Mouse (Mus musculus) hindbrain, postnatal 0 days (tissue): ENCODE measurements around the gene Atp2a2. TPM values are rescaled to one million over a fixed set of nuclear protein-coding genes. Genes with fewer than 3 reads are reported as not detected.
A peak's percentile ranks its signal among the peaks of the same experiment; 100 is the strongest.

Experiments used
- ATAC-seq: fragments of 200-750 bp; cut with Nextera tagmentation; 2 replicates; pipeline ENCODE4 v1.8.0; 2017; ENCODE audit warnings: mild to moderate bottlenecking, moderate TSS enrichment, moderate library complexity
- DNase-seq: peaks from one replicate; pipeline ENCODE4 v3.0.0-alpha.2; 2015; ENCODE audit warnings: low spot score
- H3K27ac ChIP-seq: fragments of 300-500 bp; sonication (generic); 2 replicates; pipeline ENCODE4 v1.5.1; 2014; ENCODE audit warnings: mild to moderate bottlenecking
- H3K27me3 ChIP-seq: fragments of 300-500 bp; sonication (generic); 2 replicates; pipeline ENCODE4 v1.6.1; 2014; ENCODE audit warnings: low read length, mixed read lengths; ENCODE audit not compliant: insufficient read depth
- H3K36me3 ChIP-seq: fragments of 300-500 bp; sonication (generic); 2 replicates; pipeline ENCODE4 v1.6.1; 2014; ENCODE audit warnings: low read length, mixed read lengths; ENCODE audit not compliant: insufficient read depth
- H3K4me1 ChIP-seq: fragments of 300-500 bp; sonication (generic); 2 replicates; pipeline ENCODE4 v1.6.1; 2014; ENCODE audit warnings: antibody characterized with exemption, low read length, mixed read lengths; ENCODE audit not compliant: insufficient read depth
- H3K4me2 ChIP-seq: fragments of 300-500 bp; sonication (generic); 2 replicates; pipeline ENCODE4 v1.6.1; 2014; ENCODE audit warnings: low read depth, mild to moderate bottlenecking, low read length, moderate library complexity, mixed read lengths
- H3K4me3 ChIP-seq: fragments of 300-500 bp; sonication (generic); 2 replicates; pipeline ENCODE4 v1.5.1; 2014; ENCODE audit warnings: low read length
- H3K9ac ChIP-seq: fragments of 300-500 bp; sonication (generic); replicated peaks from 2 replicates; pipeline ENCODE4 v1.6.1; 2014; ENCODE audit warnings: mild to moderate bottlenecking, low read length, moderate library complexity, mixed read lengths
- H3K9me3 ChIP-seq: fragments of 300-500 bp; sonication (generic); 2 replicates; pipeline ENCODE4 v1.6.1; 2016; ENCODE audit warnings: low read length, mixed read lengths
- CTCF ChIP-seq: IDR thresholded peaks from 2 replicates; pipeline ENCODE4 v1.5.1; 2016; ENCODE audit warnings: antibody characterized with exemption, control low read depth, low read depth
- WGBS: fragments of 180-500 bp; shearing (Covaris S2); extraction: QIAGEN DNeasy Blood & Tissue Kit; methylation state at CpG from one replicate; pipeline ENCODE4 v1.1.7; 2014; 5-methylcytosine and 5-hydroxymethylcytosine counted together
- polyA plus RNA-seq: library from polyadenylated mRNA; unstranded; fragments of >200 nt; fragmentation: Nextera tagmentation; extraction: Ambion mirVana; gene quantifications from 2 replicates; pipeline ENCODE4 v1.2.1, GENCODE M21; 2015
- total RNA-seq: library from RNA; depleted of rRNA; stranded (reverse); fragments of >200 nt; gene quantifications from 2 replicates; pipeline ENCODE4 v1.2.3, GENCODE M21; 2014

Atp2a2 gene
- total and polyA plus RNA-seq, 2 experiments from 2014 or later, result 47.4 to 200 TPM

- no peak overlapping the region for H3K9ac ChIP-seq
- H3K4me1 ChIP-seq, result peaks cover 6% of the 10 kb centered on the region
- no peak overlapping the region for H3K27ac ChIP-seq
- H3K27me3 ChIP-seq, result no peaks in the 10 kb centered on the region
- DNase-seq, result no peak
- H3K4me2 ChIP-seq, result 0 out of 2 replicates have a peak overlapping the region, but pooled peaks have one; percentile 8
- no peak for TF ChIP-seq CTCF
- 44% methylated on average over 22 of the region's 23 CpGs for WGBS
- no peaks in the 10 kb centered on the region for H3K9me3 ChIP-seq
- ATAC-seq, result no peak
- H3K4me3 ChIP-seq, result no peak overlapping the region
- no peaks in the 10 kb centered on the region for H3K36me3 ChIP-seq
Observed at GRCm38 (mm10) chr5:122513421-122514126, 11.5 kb upstream of the Atp2a2 start.

- H3K27me3 ChIP-seq, result no peaks in the 10 kb centered on the region
Observed at GRCm38 (mm10) chr5:122512011-122512410, 10.0 kb upstream of the Atp2a2 start.

GRCm38 (mm10) chr5:122511405-122511804, 9.4 kb upstream of the Atp2a2 start:
- DNase-seq (no peak), ATAC-seq (no peak)
- H3K9me3 ChIP-seq, result no peaks in the 10 kb centered on the region
- H3K4me3 ChIP-seq, result no peak overlapping the region
- TF ChIP-seq CTCF, result no peak
- H3K9ac ChIP-seq, result no peak overlapping the region
- H3K27ac ChIP-seq, result 0 out of 2 replicates have a peak overlapping the region, but pooled peaks have one; percentile 27
- peaks cover 6% of the 10 kb centered on the region for H3K4me1 ChIP-seq
- no peak overlapping the region for H3K4me2 ChIP-seq
- H3K36me3 ChIP-seq, result no peaks in the 10 kb centered on the region
- 67% methylated on average over 9 of the region's 9 CpGs for WGBS
- no peaks in the 10 kb centered on the region for H3K27me3 ChIP-seq

More at GRCm38 (mm10) chr5:122512011-122512410, 10.0 kb upstream of the Atp2a2 start:
- Histone ChIP-seq H3K4me3 (no peak overlapping the region), H3K36me3 (no peaks in the 10 kb centered on the region), H3K4me2 (no peak overlapping the region), H3K9ac (no peak overlapping the region), H3K9me3 (no peaks in the 10 kb centered on the region), H3K4me1 (peaks cover 6% of the 10 kb centered on the region), H3K27ac (no peak overlapping the region)
- 57% methylated on average over 6 of the region's 6 CpGs for WGBS
- no peak for TF ChIP-seq CTCF
- no peak for DNase-seq
- ATAC-seq, result no peak

GRCm38 (mm10) chr5:122510651-122511157, 8.7 kb upstream of the Atp2a2 start:
- H3K27me3 ChIP-seq, result no peaks in the 10 kb centered on the region
- DNase-seq (no peak), ATAC-seq (no peak)
- H3K4me2 ChIP-seq, result no peak overlapping the region
- H3K27ac ChIP-seq, result 0 out of 2 replicates have a peak overlapping the region, but pooled peaks have one; percentile 27
- 53% methylated on average over 17 of the region's 17 CpGs for WGBS
- H3K36me3 ChIP-seq, result no peaks in the 10 kb centered on the region
- no peak for TF ChIP-seq CTCF
- H3K4me1 ChIP-seq, result peaks cover 6% of the 10 kb centered on the region
- no peak overlapping the region for H3K4me3 ChIP-seq
- no peaks in the 10 kb centered on the region for H3K9me3 ChIP-seq
- no peak overlapping the region for H3K9ac ChIP-seq

- no peak overlapping the region for H3K4me2 ChIP-seq
- 50% methylated on average over 7 of the region's 7 CpGs for WGBS
Observed at GRCm38 (mm10) chr5:122509608-122510007, 7.6 kb upstream of the Atp2a2 start.

GRCm38 (mm10) chr5:122508861-122509306, 6.9 kb upstream of the Atp2a2 start:
- no peak overlapping the region for H3K4me2 ChIP-seq
- peak; percentile 68 for DNase-seq
- no peaks in the 10 kb centered on the region for H3K36me3 ChIP-seq
- WGBS, result 62% methylated on average over 11 of the region's 11 CpGs
- no peak overlapping the region for H3K9ac ChIP-seq
- H3K9me3 ChIP-seq, result no peaks in the 10 kb centered on the region
- peak; percentile 71 for ATAC-seq
- peaks cover 6% of the 10 kb centered on the region; the same call in 1 of the 2 replicates for H3K4me1 ChIP-seq
- no peak for TF ChIP-seq CTCF
- H3K27ac ChIP-seq, result peak overlapping the region; percentile 58
- no peak overlapping the region for H3K4me3 ChIP-seq
- H3K27me3 ChIP-seq, result no peaks in the 10 kb centered on the region

More at GRCm38 (mm10) chr5:122509608-122510007, 7.6 kb upstream of the Atp2a2 start:
- peak overlapping the region; percentile 58; the same call in 1 of the 2 replicates for H3K27ac ChIP-seq
- peaks cover 6% of the 10 kb centered on the region for H3K4me1 ChIP-seq
- no peak overlapping the region for H3K9ac ChIP-seq
- H3K9me3 ChIP-seq, result no peaks in the 10 kb centered on the region
- DNase-seq, result no peak
- no peaks in the 10 kb centered on the region for H3K27me3 ChIP-seq
- TF ChIP-seq CTCF, result no peak
- ATAC-seq, result no peak
- no peak overlapping the region for H3K4me3 ChIP-seq
- H3K36me3 ChIP-seq, result no peaks in the 10 kb centered on the region

- H3K27ac ChIP-seq, result no peak overlapping the region
- no peak overlapping the region for H3K9ac ChIP-seq
- no peak overlapping the region for H3K4me2 ChIP-seq
- H3K36me3 ChIP-seq, result no peaks in the 10 kb centered on the region
- H3K27me3 ChIP-seq, result no peaks in the 10 kb centered on the region
- no peak overlapping the region for H3K4me3 ChIP-seq
- no peaks in the 10 kb centered on the region for H3K9me3 ChIP-seq
- ATAC-seq (no peak), DNase-seq (no peak)
- TF ChIP-seq CTCF, result no peak
- peaks cover 6% of the 10 kb centered on the region; the same call in 1 of the 2 replicates for H3K4me1 ChIP-seq
Observed at GRCm38 (mm10) chr5:122507396-122507795, 5.4 kb upstream of the Atp2a2 start.
